Mouse (Mus musculus) liver, postnatal 0 days (tissue): ENCODE data around the gene Dysf.

Experiments
- CTCF ChIP-seq: sonication (generic); IDR thresholded peaks from 2 replicates; pipeline ENCODE4 v1.5.1; 2016; ENCODE audit warnings: antibody characterized with exemption, low read depth
- EP300 ChIP-seq: IDR thresholded peaks from 2 replicates; pipeline ENCODE4 v1.6.1; 2016; ENCODE audit warnings: antibody characterized with exemption, low read depth, mild to moderate bottlenecking

DNA sequence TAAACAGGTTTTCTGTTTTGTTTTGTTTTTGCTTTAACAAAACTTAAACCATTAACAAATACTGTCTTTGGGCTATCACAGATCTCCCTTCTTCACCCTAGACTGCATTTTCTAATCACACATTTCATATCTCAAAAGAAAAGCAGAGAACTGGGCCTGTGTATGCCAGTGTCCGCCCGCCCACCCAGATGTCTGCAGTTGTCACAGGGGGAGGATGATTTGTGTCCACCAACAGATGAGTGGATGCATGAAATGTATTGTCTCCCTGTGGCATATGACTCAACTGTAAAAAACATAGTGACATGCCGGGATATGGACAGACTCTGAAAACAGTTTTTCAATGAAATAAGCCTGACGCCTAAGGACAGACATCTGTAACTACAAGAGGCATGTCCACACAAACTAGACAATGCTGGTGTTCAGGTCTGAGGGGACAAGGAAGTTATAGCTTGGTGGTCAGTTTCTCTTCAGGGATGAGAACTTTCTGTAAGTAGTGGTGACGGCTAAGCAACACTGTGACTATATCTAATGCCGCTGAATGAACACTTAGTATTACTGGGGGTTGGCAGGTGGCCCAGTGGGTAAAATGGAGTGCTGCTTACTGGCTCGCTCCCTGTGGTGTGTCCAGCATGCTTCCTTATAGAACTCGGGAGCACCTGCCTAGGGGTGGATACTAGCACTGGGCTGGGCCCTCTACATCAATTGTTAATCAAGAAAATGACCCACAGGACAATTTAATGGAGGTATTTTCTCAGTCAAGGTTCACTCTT, 193.5 kb downstream of the Dysf start:
- TF ChIP-seq CTCF (no peak), EP300 (no peak)
